Mouse (Mus musculus) forebrain, embryonic 12.5 days (tissue): ENCODE results near the gene Car9. TPM values are rescaled to one million over a fixed set of nuclear protein-coding genes. Genes with fewer than 3 reads are reported as not detected.

ENCODE experiments used
- ATAC-seq: fragments of 200-750 bp; cut with Nextera tagmentation; 2 replicates; pipeline ENCODE4 v1.8.0; 2017; ENCODE audit warnings: moderate TSS enrichment; ENCODE audit not compliant: low FRiP score
- H3K27ac ChIP-seq: fragments of 300-500 bp; sonication (generic); 2 replicates; pipeline ENCODE4 v1.5.1; 2016; ENCODE audit warnings: mild to moderate bottlenecking
- H3K27me3 ChIP-seq: fragments of 300-500 bp; sonication (generic); 2 replicates; pipeline ENCODE4 v1.6.1; 2016; ENCODE audit warnings: mild to moderate bottlenecking
- H3K36me3 ChIP-seq: fragments of 300-500 bp; sonication (generic); replicated peaks from 2 replicates; pipeline ENCODE4 v1.6.1; 2016; ENCODE audit warnings: mild to moderate bottlenecking
- H3K4me1 ChIP-seq: fragments of 300-500 bp; sonication (generic); 2 replicates; pipeline ENCODE4 v1.6.1; 2016
- H3K4me2 ChIP-seq: fragments of 300-500 bp; sonication (generic); 2 replicates; pipeline ENCODE4 v1.6.1; 2016; ENCODE audit warnings: mild to moderate bottlenecking, moderate library complexity
- H3K4me3 ChIP-seq: fragments of 300-500 bp; sonication (generic); replicated peaks from 2 replicates; pipeline ENCODE4 v1.5.1; 2016; ENCODE audit warnings: mild to moderate bottlenecking
- H3K9ac ChIP-seq: fragments of 300-500 bp; sonication (generic); 2 replicates; pipeline ENCODE4 v1.6.1; 2016; ENCODE audit warnings: mild to moderate bottlenecking
- H3K9me3 ChIP-seq: fragments of 300-500 bp; sonication (generic); 2 replicates; pipeline ENCODE4 v1.6.1; 2016
- WGBS: fragments of 180-500 bp; shearing (Covaris S2); methylation state at CpG from one replicate; pipeline ENCODE4 v1.1.7; 2016; 5-methylcytosine and 5-hydroxymethylcytosine counted together
- polyA plus RNA-seq: library from polyadenylated mRNA; unstranded; fragments of >200 nt; fragmentation: Nextera tagmentation; extraction: Ambion mirVana; gene quantifications from 2 replicates; pipeline ENCODE4 v1.2.1, GENCODE M21; 2016

The Car9 gene
- polyA plus RNA-seq, 1 experiment from 2014 or later: 0.27 TPM

GRCm38 (mm10) chr4:43512653-43513052 is 5.9 kb downstream of the Car9 start:
- H3K9ac ChIP-seq: no peak overlapping the region
- 74% methylated on average over 7 of the region's 7 CpGs for WGBS
- peaks cover 17% of the 10 kb centered on the region for H3K4me1 ChIP-seq
- peaks cover 27% of the 10 kb centered on the region for H3K27me3 ChIP-seq
- H3K4me2 ChIP-seq: no peak overlapping the region
- H3K9me3 ChIP-seq: no peaks in the 10 kb centered on the region
- no peaks in the 10 kb centered on the region for H3K36me3 ChIP-seq
- H3K27ac ChIP-seq: no peak overlapping the region
- no peak overlapping the region for H3K4me3 ChIP-seq
- ATAC-seq: no peak

DNA sequence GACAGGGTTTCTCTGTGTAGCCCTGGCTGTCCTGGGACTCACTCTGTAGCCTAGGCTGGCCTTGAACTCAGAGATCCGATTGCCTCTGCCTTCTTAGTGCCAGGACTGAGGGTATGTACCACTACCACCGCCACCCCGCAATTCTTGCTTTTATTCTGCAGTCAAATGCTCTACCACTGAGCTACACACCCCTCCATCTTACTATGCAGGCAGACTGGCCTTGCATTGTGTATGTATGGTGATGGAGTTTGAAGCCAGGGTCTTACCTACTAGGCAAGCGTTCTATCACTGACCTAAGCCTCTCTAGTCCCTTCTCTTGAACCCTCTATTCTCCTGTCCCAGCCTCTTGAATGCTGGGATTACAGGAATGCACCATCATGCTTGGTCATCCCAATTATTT is 6.5 kb downstream of the Car9 start:
- H3K9me3 ChIP-seq: no peaks in the 10 kb centered on the region
- H3K4me1 ChIP-seq: peaks cover 11% of the 10 kb centered on the region
- no peak overlapping the region for H3K9ac ChIP-seq
- no peaks in the 10 kb centered on the region for H3K36me3 ChIP-seq
- no peak overlapping the region for H3K27ac ChIP-seq
- 90% methylated on average over 4 of the region's 4 CpGs for WGBS
- ATAC-seq: no peak
- peaks cover 23% of the 10 kb centered on the region for H3K27me3 ChIP-seq
- no peak overlapping the region for H3K4me2 ChIP-seq
- no peak overlapping the region for H3K4me3 ChIP-seq

- peaks cover 10% of the 10 kb centered on the region for H3K4me1 ChIP-seq
- H3K27me3 ChIP-seq: peaks cover 22% of the 10 kb centered on the region
- WGBS: 87% methylated on average over 4 of the region's 4 CpGs
- H3K9ac ChIP-seq: no peak overlapping the region
- no peaks in the 10 kb centered on the region for H3K36me3 ChIP-seq
- H3K9me3 ChIP-seq: no peaks in the 10 kb centered on the region
- no peak overlapping the region for H3K27ac ChIP-seq
- no peak for ATAC-seq
- H3K4me3 ChIP-seq: no peak overlapping the region
- H3K4me2 ChIP-seq: no peak overlapping the region
Measured at GRCm38 (mm10) chr4:43513791-43514190, 7.0 kb downstream of the Car9 start.

DNA sequence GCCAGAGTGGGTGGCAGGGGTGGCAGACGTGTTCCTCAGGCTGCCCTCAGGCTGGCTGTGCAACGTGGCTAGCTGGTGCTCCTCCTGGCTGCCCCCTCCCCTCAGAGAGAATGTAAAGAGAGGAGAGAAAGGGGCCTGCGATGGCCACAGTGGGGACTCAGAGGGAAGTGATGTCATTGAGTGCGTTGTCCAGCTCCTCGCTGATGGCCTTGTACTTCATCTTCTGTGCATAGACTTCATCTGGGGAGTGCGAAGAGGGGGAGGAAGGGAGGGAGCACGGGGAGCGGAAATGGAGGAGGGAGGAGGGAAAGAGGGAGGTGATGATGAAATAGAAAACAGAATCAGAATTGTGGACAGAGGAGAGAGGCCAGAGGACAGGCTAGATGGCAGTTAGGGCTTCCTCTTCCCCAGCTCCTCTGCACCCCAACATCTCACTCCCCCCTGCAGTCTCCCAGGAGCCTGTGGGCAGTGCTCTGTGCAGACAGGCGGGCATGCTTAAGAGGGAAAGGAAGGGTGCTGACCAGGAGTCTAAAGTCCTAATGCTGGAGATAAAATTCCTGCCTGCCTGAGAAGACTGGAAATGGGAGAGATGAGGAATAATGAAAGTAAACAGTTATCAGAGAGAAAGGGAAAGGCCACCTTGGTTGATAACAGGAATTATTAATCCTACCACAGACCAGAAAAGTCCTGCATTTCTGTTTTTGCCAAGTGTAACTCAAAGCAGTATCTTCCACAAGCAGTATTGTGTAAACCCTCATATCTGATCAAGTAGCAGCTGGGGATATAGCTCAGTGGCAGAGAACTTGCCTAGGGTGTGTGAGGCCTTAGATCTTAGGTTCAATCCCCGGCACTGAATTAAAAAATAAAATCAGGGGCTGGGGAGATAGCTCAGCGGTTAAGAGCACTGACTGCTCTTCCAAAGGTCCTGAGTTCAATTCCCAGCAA is 9.3 kb downstream of the Car9 start:
- no peak for ATAC-seq
- Histone ChIP-seq H3K27ac (no peak overlapping the region), H3K27me3 (peaks cover 30% of the 10 kb centered on the region), H3K9ac (no peak overlapping the region), H3K4me2 (no peak overlapping the region), H3K9me3 (no peaks in the 10 kb centered on the region), H3K4me1 (peaks cover 17% of the 10 kb centered on the region), H3K36me3 (no peaks in the 10 kb centered on the region), H3K4me3 (no peak overlapping the region)
- WGBS: 81% methylated on average over 11 of the region's 11 CpGs

- Histone ChIP-seq H3K36me3 (no peaks in the 10 kb centered on the region), H3K4me3 (0 out of 2 replicates have a peak overlapping the region, but pooled peaks have one; percentile 4), H3K27me3 (peaks cover 61% of the 10 kb centered on the region), H3K4me1 (peaks cover 41% of the 10 kb centered on the region), H3K9ac (no peak overlapping the region), H3K9me3 (no peaks in the 10 kb centered on the region), H3K27ac (no peak overlapping the region), H3K4me2 (peak overlapping the region; percentile 35)
- 13% methylated on average over 10 of the region's 10 CpGs for WGBS
- no peak for ATAC-seq
Measured at GRCm38 (mm10) chr4:43519551-43519950, 12.8 kb downstream of the Car9 start.

GRCm38 (mm10) chr4:43519956-43520355 is 13.2 kb downstream of the Car9 start:
- Histone ChIP-seq H3K9ac (no peak overlapping the region), H3K27ac (no peak overlapping the region), H3K4me2 (peak overlapping the region; percentile 35), H3K9me3 (no peaks in the 10 kb centered on the region), H3K36me3 (no peaks in the 10 kb centered on the region), H3K27me3 (peaks cover 61% of the 10 kb centered on the region), H3K4me3 (0 out of 2 replicates have a peak overlapping the region, but pooled peaks have one; percentile 4), H3K4me1 (peaks cover 42% of the 10 kb centered on the region)
- ATAC-seq: peak; percentile 64
- 13% methylated on average over 6 of the region's 6 CpGs for WGBS

- Histone ChIP-seq H3K27ac (no peak overlapping the region), H3K4me1 (peaks cover 18% of the 10 kb centered on the region), H3K9ac (no peak overlapping the region), H3K9me3 (no peaks in the 10 kb centered on the region), H3K36me3 (peaks cover 22% of the 10 kb centered on the region), H3K27me3 (peaks cover 35% of the 10 kb centered on the region), H3K4me2 (no peak overlapping the region), H3K4me3 (no peak overlapping the region)
- no peak for ATAC-seq
- 68% methylated on average over 5 of the region's 5 CpGs for WGBS
Measured at GRCm38 (mm10) chr4:43527880-43528279, 21.1 kb downstream of the Car9 start.

- Histone ChIP-seq H3K27me3 (peaks cover 29% of the 10 kb centered on the region), H3K36me3 (peaks cover 28% of the 10 kb centered on the region), H3K9me3 (no peaks in the 10 kb centered on the region), H3K4me2 (no peak overlapping the region), H3K4me1 (peaks cover 12% of the 10 kb centered on the region), H3K27ac (no peak overlapping the region), H3K4me3 (no peak overlapping the region), H3K9ac (no peak overlapping the region)
- 78% methylated on average over 9 of the region's 9 CpGs for WGBS
- no peak for ATAC-seq
Measured at GRCm38 (mm10) chr4:43528487-43528886, 21.7 kb downstream of the Car9 start.

GRCm38 (mm10) chr4:43530081-43530501 is 23.3 kb downstream of the Car9 start:
- ATAC-seq: no peak
- Histone ChIP-seq H3K4me3 (no peak overlapping the region), H3K4me1 (no peaks in the 10 kb centered on the region), H3K27ac (no peak overlapping the region), H3K4me2 (no peak overlapping the region), H3K27me3 (peaks cover 13% of the 10 kb centered on the region), H3K9ac (no peak overlapping the region), H3K9me3 (no peaks in the 10 kb centered on the region), H3K36me3 (peaks cover 44% of the 10 kb centered on the region)
- WGBS: 78% methylated on average over 8 of the region's 8 CpGs

DNA sequence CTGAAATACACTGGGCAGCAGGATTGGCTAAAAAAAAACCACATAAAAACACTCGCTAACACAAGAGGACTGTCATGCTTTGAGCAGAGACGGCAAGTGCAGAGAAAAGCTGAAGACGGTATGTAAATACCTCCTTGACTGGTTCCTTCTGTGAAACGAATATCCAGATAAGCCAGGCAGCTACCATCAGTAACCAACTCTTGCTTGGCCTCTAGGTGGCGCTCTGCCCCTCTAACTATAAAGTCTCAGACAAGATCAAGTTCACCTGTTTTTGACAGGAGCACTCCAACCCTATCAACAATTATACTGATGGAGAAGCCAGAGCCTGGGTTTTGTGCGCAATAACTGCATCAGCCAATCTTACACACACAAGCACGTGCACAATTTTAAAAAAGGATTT is 23.8 kb downstream of the Car9 start:
- no peak overlapping the region for H3K9ac ChIP-seq
- no peaks in the 10 kb centered on the region for H3K9me3 ChIP-seq
- no peaks in the 10 kb centered on the region for H3K4me1 ChIP-seq
- no peak overlapping the region for H3K4me2 ChIP-seq
- WGBS: 24% methylated on average over 7 of the region's 7 CpGs
- H3K36me3 ChIP-seq: peaks cover 49% of the 10 kb centered on the region
- no peak overlapping the region for H3K4me3 ChIP-seq
- no peak for ATAC-seq
- H3K27me3 ChIP-seq: peaks cover 8% of the 10 kb centered on the region
- no peak overlapping the region for H3K27ac ChIP-seq

GRCm38 (mm10) chr4:43533270-43533669 is 26.5 kb downstream of the Car9 start:
- Histone ChIP-seq H3K36me3 (peaks cover 74% of the 10 kb centered on the region), H3K4me2 (no peak overlapping the region), H3K9me3 (no peaks in the 10 kb centered on the region), H3K4me3 (no peak overlapping the region), H3K27ac (no peak overlapping the region), H3K9ac (no peak overlapping the region), H3K4me1 (no peaks in the 10 kb centered on the region), H3K27me3 (no peaks in the 10 kb centered on the region)
- WGBS: 88% methylated on average over 9 of the region's 9 CpGs
- ATAC-seq: no peak

- Histone ChIP-seq H3K27ac (no peak overlapping the region), H3K4me2 (no peak overlapping the region), H3K9ac (no peak overlapping the region), H3K27me3 (no peaks in the 10 kb centered on the region), H3K4me3 (no peak overlapping the region), H3K9me3 (no peaks in the 10 kb centered on the region), H3K4me1 (no peaks in the 10 kb centered on the region), H3K36me3 (peaks cover 98% of the 10 kb centered on the region)
- 98% methylated on average over 8 of the region's 8 CpGs for WGBS
- no peak for ATAC-seq
Measured at GRCm38 (mm10) chr4:43535628-43536027, 28.9 kb downstream of the Car9 start.

DNA sequence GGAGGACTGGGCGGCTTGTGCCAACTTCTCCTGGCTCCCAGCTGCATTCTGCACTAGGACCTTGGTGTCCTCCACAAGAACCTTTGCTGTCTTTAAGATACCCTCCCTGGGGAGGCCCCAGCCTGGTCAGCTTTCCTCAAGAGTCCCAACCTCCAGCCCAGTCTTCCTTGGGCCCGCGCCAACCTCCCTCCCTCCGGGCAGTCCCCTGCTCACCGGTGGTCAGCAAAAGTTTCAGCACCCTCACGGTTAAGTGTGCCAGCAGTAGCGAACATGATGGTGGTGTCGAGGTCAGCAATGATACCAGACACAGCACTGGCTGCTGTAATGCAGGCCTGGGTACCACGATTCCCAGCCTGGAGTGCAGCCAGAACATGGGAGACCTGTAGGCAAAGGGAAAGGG is 29.3 kb downstream of the Car9 start:
- Histone ChIP-seq H3K27me3 (no peaks in the 10 kb centered on the region), H3K9me3 (no peaks in the 10 kb centered on the region), H3K4me2 (no peak overlapping the region), H3K36me3 (peaks cover 95% of the 10 kb centered on the region), H3K4me1 (no peaks in the 10 kb centered on the region), H3K9ac (no peak overlapping the region), H3K27ac (no peak overlapping the region), H3K4me3 (no peak overlapping the region)
- no peak for ATAC-seq
- WGBS: 95% methylated on average over 9 of the region's 9 CpGs
